Mouse (Mus musculus) fat pad, adult 2 months (tissue): ENCODE data around the gene P2ry1.
A peak's percentile ranks its signal among the peaks of the same experiment; 100 is the strongest.

Experiments
- DNase-seq: peaks from one replicate; pipeline ENCODE4 v3.0.0-alpha.2; 2011; ENCODE audit warnings: low read depth, low spot score; ENCODE audit errors: extremely low read depth

Gene P2ry1

DNA sequence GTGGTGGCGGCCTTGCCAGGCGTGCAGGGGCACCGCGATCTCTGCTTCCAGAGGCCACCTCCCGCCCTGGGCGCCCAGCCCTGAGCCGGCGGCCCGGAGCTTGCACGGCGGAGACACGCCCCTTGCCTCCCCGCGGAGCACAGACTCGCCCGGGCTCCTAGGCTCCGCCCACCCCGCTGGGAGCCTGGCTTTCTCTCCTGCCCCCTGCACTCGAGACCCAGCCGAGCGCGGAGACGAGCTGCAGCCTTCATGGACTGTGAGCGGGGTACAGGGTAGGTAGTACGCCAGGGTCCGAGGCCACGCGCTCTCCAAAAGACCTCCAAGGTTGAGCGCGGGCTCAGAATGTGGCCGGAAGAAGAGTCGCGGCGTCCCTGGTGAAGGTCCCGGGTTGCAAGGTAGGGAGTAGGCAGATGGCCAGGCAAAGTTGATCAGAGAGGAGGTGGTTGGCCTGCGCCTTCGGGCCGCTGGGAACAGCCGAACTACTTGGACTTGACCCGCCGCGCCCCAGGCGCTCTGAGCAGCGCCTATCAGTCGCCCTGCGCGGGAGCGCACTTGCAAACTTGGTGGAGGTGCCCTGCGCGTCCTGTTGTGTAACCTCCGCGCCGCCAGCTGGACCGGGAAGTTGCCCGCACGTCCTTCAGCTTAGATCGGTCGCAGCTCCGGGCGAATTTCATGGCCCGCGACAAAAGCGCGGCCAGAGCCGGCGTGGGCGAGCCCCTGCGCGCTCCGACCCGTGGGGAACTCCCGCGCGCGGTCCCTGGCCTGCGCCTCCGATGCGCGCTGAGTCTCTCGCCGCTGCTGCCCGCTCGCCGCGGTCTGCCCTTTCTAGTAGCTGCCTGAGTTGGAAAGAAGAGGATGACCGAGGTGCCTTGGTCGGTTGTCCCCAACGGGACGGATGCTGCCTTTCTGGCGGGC is at the start of gene P2ry1:
TSS of gene P2ry1 (plus strand) at position 209 of the 915 bp plus-strand sequence.
- DNase-seq, result no peak

DNA sequence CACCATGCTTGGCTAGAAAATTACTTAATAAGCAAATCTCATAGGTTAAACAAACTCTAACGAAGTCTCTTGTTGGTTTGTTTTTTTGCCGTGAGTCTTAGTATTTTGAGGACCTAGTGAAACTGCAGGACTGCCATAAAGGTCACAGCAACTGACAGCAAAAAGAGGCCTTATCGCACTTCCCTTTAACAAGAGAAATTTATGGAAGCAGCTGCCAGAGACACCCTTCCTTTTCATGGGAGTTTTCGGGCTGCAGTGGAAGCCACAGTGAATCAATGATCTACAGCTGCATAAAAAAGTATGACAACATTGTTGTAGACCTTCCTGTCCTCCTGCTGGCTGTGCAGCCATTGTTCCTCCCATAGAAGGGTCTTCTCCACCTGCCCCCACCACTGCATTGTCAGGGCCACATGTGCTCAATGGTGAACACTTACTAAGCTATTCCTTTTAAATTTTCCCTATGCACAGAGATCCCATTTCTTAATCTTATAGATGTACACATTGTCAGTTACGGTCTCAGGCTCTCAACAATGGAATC is 49.3 kb upstream of the P2ry1 start:
- no peak for DNase-seq

GRCm38 (mm10) chr3:60954073-60954472 is 48.5 kb upstream of the P2ry1 start:
- DNase-seq, result no peak

DNA sequence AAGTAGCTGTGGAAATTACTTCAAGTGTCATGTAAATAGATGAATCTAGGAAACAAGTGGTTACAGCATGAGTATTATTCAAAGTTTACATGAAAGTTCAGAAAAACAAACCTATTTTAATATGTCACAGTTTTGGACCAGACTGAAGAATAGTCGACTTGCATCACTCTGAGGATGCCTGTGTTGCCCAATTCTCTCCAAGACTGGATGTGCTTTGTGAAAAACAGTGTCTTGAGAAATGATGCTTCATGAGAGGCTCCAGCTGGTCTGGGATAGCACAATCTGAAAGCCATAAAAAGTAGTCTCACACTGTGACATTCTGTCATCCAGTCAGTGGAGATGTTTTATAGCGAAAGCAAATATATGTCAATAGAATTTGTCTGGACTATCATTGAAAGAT is 43.8 kb upstream of the P2ry1 start:
- no peak for DNase-seq

- no peak for DNase-seq
These were observed 37.5 kb upstream of the P2ry1 start for GRCm38 (mm10) chr3:60965137-60965536.

GRCm38 (mm10) chr3:60974944-60975343 is 27.7 kb upstream of the P2ry1 start:
- no peak for DNase-seq

- DNase-seq, result no peak
These were observed 20.5 kb upstream of the P2ry1 start for GRCm38 (mm10) chr3:60982109-60982508.

DNA sequence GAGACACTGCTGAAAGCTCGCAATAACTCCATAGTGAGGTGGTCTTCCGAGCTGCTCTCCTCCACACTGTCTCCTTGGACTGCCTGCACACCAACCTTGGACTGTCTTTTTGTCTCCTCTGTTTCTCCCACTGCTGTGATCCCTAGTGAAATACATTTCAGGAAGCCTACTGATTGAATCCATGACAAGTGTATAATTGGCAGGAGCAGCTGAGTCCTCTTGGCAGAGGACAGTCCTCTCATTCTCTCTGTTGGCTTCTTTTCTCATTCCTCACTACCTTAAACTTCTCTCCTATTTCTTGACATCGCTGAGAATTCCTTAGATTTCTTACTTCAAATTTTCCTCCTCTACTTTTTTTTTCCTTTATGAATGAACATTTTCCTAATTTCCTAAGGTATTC is 4.5 kb upstream of the P2ry1 start:
- DNase-seq, result no peak

- no peak for DNase-seq
These were observed 2.9 kb upstream of the P2ry1 start for GRCm38 (mm10) chr3:60999715-61000114.

GRCm38 (mm10) chr3:61000747-61001146 is 1.8 kb upstream of the P2ry1 start:
- DNase-seq, result no peak

GRCm38 (mm10) chr3:61001852-61002586 is 576 bp upstream of the P2ry1 start:
- no peak for DNase-seq

DNA sequence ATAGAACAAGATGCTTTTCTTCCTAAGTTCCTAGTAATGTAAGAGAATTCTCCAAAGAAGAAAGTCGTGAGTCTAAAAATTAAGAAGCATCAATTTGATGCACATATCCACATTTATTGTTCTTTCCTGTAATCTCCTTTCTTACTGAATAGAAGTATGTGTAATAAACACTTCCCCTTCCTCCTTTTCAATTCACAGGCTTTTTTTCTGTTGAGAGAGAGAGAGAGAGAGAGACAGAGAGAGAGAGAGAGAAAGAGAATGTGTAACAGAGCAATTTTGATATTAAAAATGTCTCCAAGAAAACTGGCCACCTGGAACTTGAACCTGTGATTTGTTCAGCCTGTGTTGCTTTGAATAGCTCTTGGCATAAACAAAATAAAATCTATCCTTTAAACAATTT is 2.0 kb downstream of the P2ry1 start:
- DNase-seq, result no peak

GRCm38 (mm10) chr3:61011660-61012059 is 9.1 kb downstream of the P2ry1 start:
- DNase-seq, result no peak

- no peak for DNase-seq
These were observed 10.0 kb downstream of the P2ry1 start for GRCm38 (mm10) chr3:61012550-61012949.

DNA sequence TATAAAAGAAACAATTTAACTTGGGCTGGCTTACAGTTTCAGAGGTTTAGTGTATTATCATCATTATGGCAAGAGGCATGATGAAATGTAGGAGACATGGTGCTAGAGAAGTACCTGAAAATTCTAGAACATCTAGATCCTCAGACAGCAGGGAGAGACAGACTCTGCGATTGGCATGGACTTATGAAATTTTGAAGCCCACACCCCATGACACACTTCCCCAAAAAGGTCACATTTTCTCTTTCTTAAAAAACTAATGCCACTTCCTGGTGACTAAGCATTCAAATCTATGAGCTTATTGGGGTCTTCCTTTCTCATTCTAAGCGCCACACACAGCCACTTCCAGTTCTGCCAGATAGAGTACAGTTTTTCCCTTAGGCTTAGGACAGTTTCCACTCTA is 14.1 kb downstream of the P2ry1 start:
- no peak for DNase-seq

DNA sequence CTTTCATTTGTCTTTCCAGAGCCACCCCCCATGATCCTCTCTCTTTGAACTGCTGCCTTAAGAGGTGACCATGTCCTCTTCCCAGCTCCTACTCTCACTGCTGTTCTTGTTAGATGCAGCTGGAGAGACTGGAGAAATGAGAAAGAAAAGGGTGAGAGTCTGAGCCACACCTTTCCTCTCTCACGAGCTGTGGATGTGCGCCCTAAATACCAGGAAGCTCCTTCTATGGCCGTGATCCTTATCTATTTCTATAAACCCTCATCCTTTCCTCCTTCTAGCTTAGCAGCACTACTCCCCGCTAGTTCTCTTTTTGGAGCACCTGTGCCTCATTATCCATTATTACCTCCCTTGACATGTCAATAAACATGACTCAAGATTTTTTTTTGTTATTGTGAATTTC is 29.5 kb downstream of the P2ry1 start:
- DNase-seq, result no peak

DNA sequence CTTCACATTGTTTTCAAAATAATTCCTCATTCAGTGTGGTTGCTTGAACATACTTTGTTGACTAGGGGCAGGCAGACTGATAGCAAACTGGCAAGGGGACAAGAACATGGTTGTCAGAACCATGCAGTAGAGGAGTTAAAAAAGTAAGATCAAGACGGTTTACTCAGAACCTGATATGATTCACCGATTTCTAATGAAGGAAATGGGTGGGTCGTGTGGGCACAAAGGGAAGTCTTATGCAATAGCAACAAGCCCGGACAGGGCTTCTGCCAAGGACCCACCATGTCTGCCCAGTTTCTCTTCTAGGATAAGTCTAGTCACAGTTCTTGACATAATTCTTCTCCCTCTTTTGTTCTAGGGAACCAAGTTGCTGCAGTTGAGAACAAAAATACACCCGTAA is 33.0 kb downstream of the P2ry1 start:
- peak; percentile 2 for DNase-seq

DNA sequence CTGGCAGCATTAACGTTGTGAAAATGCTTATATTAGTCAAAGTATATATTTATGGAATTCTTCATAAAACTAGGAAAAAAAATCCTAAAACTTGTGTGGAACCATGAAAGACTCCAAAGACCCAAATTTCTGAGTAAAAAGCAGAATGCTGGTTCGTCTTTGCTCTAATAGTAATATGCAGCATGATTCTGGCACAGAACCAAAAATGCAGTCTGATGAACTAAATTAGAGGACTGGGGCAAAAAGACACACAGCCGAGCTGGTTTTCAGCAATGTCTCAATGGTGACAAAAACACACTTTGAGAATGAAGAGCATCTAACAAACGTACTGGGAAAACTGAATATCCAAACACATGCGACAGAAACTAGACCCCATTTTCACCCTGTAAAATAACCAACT is 37.3 kb downstream of the P2ry1 start:
- no peak for DNase-seq

GRCm38 (mm10) chr3:61049976-61050672 is 47.5 kb downstream of the P2ry1 start:
- DNase-seq, result no peak
